Mouse (Mus musculus) CH12.LX (cell line): ENCODE data around the gene Agfg2.

ENCODE experiments used
- CTCF ChIP-seq, 2 experiments: IDR thresholded peaks in 1 of 2; conservative IDR thresholded peaks in 1 of 2; 2 replicates each; pipeline ENCODE4 v1.5.1; 2011 to 2012; ENCODE audit warnings: low read depth in 2 of 2, low read length in 2 of 2, improper control_type of control experiment in 1 of 2, inconsistent platforms in 1 of 2, mild to moderate bottlenecking in 1 of 2, moderate library complexity in 1 of 2
- EP300 ChIP-seq: IDR thresholded peaks from 2 replicates; pipeline ENCODE4 v1.6.1; 2011; ENCODE audit warnings: low read length, improper control_type of control experiment
- POLR2A ChIP-seq: IDR thresholded peaks from 2 replicates; pipeline ENCODE4 v1.6.1; 2011; ENCODE audit warnings: low read depth, mild to moderate bottlenecking, improper control_type of control experiment, low read length
- RCOR1 ChIP-seq: conservative IDR thresholded peaks from 2 replicates; pipeline ENCODE4 v1.6.1; 2012; ENCODE audit warnings: low read depth, mild to moderate bottlenecking, inconsistent platforms, low read length, improper control_type of control experiment
- SMC3 ChIP-seq: IDR thresholded peaks from 2 replicates; pipeline ENCODE4 v1.6.1; 2011; ENCODE audit warnings: low read depth, low read length, improper control_type of control experiment
- ZC3H11A ChIP-seq: IDR thresholded peaks from 2 replicates; pipeline ENCODE4 v1.6.1; 2012; ENCODE audit warnings: low read depth, mild to moderate bottlenecking, inconsistent platforms, low read length, improper control_type of control experiment

- TF ChIP-seq ZC3H11A = no peak
- TF ChIP-seq SMC3 = no peak
- TF ChIP-seq RCOR1 = no peak
- TF ChIP-seq EP300 = no peak
- no peak for TF ChIP-seq CTCF (conservative IDR thresholded peaks at IDR 0.05 in 1 of 2, IDR thresholded peaks at IDR 0.05 in 1 of 2; ENCODE audit: low read depth in 2 of 2, low read length in 2 of 2)
- TF ChIP-seq POLR2A = no peak
Measured at GRCm38 (mm10) chr5:137689974-137690373, 5.4 kb upstream of the Agfg2 start.
